Mouse (Mus musculus) olfactory bulb, adult 2 months (tissue): Measurements from ENCODE around the gene Plekha3.

ENCODE experiments used
- CTCF ChIP-seq: fragments of 200-500 bp; IDR thresholded peaks from 2 replicates; pipeline ENCODE4 v1.5.1; 2012; ENCODE audit warnings: low read depth, mild to moderate bottlenecking, low read length, moderate library complexity; ENCODE audit not compliant: insufficient read depth
- POLR2A ChIP-seq: fragments of 200-500 bp; IDR thresholded peaks from 2 replicates; pipeline ENCODE4 v1.6.1; 2012; ENCODE audit warnings: mild to moderate bottlenecking, low read depth, low read length, moderate library complexity; ENCODE audit not compliant: insufficient read depth

- TF ChIP-seq CTCF (no peak), POLR2A (peak; percentile 75)
Observed at GRCm38 (mm10) chr2:76674725-76675427, at the start of gene Plekha3.
